Mouse (Mus musculus) mouse trophoblast stem cell (cell line): Measurements from ENCODE around the gene Srrm1.
"Not testable (repeated sequence)": the region's sequence is repeated elsewhere in the genome, so short reads cannot be mapped to it uniquely, and the experiment has no call there.

Experiments
- in situ Hi-C, 2 experiments: fragments of 300-500 bp; cut with MseI, MboI; formaldehyde crosslinking; loops; 2 replicates in 1 of 2; 3 replicates in 1 of 2; pipeline ENCODE4 v1.15.1; 2025

The Srrm1 gene

GRCm38 (mm10) chr4:135302261-135302660 is 50.9 kb downstream of the Srrm1 start:
- in situ Hi-C loops = no loop called here

GRCm38 (mm10) chr4:135301166-135301565 is 52.0 kb downstream of the Srrm1 start:
- in situ Hi-C loops = no loop called here

GRCm38 (mm10) chr4:135300248-135301041 is 52.7 kb downstream of the Srrm1 start:
- in situ Hi-C loops = no loop called here

- in situ Hi-C loops = no loop called here
Observed at GRCm38 (mm10) chr4:135298680-135299079, 54.4 kb downstream of the Srrm1 start.

GRCm38 (mm10) chr4:135297931-135298546 is 55.1 kb downstream of the Srrm1 start:
- in situ Hi-C loops = no loop called here

- in situ Hi-C loops = no loop called here
Observed at GRCm38 (mm10) chr4:135297146-135297545, 56.0 kb downstream of the Srrm1 start.

GRCm38 (mm10) chr4:135296565-135296964 is 56.6 kb downstream of the Srrm1 start:
- in situ Hi-C loops = no loop called here

- in situ Hi-C loops = no loop called here
Observed at GRCm38 (mm10) chr4:135293813-135294212, 59.3 kb downstream of the Srrm1 start.

- in situ Hi-C loops = no loop called here
Observed at GRCm38 (mm10) chr4:135292477-135293089, 60.5 kb downstream of the Srrm1 start.

GRCm38 (mm10) chr4:135291841-135292240 is 61.3 kb downstream of the Srrm1 start:
- in situ Hi-C loops = no loop called here

- in situ Hi-C loops = no loop called here
Observed at GRCm38 (mm10) chr4:135291199-135291598, 61.9 kb downstream of the Srrm1 start.

- in situ Hi-C loops = no loop called here
Observed at GRCm38 (mm10) chr4:135287975-135288374, 65.1 kb downstream of the Srrm1 start.

- in situ Hi-C loops = no loop called here
Observed at GRCm38 (mm10) chr4:135286833-135287395, 66.2 kb downstream of the Srrm1 start.

- in situ Hi-C loops = no loop called here
Observed at GRCm38 (mm10) chr4:135286033-135286622, 67.0 kb downstream of the Srrm1 start.

- in situ Hi-C loops = no loop called here
Observed at GRCm38 (mm10) chr4:135285436-135285835, 67.7 kb downstream of the Srrm1 start.

- in situ Hi-C loops = no loop called here
Observed at GRCm38 (mm10) chr4:135283875-135284274, 69.2 kb downstream of the Srrm1 start.

- in situ Hi-C loops = no loop called here
Observed at GRCm38 (mm10) chr4:135283417-135283816, 69.7 kb downstream of the Srrm1 start.

GRCm38 (mm10) chr4:135282651-135283290 is 70.3 kb downstream of the Srrm1 start:
- in situ Hi-C loops = no loop called here

GRCm38 (mm10) chr4:135280016-135280415 is 73.1 kb downstream of the Srrm1 start:
- in situ Hi-C loops = not testable (repeated sequence)

- in situ Hi-C loops = loop anchor here in 1 of 2 experiments (5.0 kb wide), 1 partner anchor 35 kb away; no protein-coding TSS in a partner anchor
Observed at GRCm38 (mm10) chr4:135276681-135277379, 76.3 kb downstream of the Srrm1 start.

- in situ Hi-C loops = loop anchor here (5.0 kb wide), 1 partner anchor 38 kb away; no protein-coding TSS in a partner anchor
Observed at GRCm38 (mm10) chr4:135274761-135275160, 78.4 kb downstream of the Srrm1 start.
